Mouse (Mus musculus): ENCODE results near the gene Ubr2. TPM values are rescaled to one million over a fixed set of nuclear protein-coding genes. Genes with fewer than 3 reads are reported as not detected.

The Ubr2 gene
- polyA plus RNA-seq, 1 experiment: 14.2 TPM

DNA sequence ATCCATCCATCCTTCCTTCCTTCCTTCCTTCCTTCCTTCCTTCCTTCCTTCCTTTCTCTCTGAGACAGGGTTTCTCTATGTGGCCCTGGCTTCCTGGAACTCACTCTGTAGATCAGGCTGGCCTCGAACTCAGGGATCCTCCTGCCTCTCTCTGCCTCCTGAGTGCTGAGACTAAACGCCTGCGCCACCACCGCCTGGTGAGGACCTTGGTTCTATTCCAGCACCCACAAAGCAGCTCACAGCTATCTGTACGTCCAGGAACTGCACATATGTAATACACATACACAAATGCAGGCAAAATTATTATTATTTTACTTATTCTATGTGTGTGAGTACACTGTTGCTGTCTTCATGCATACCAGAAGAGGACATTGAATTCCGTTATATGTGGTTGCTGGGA lies 125.6 kb downstream of the Ubr2 start:
- no peak for TF ChIP-seq GATA1 (IDR thresholded peaks at IDR 0.05; ENCODE audit: low read length)

DNA sequence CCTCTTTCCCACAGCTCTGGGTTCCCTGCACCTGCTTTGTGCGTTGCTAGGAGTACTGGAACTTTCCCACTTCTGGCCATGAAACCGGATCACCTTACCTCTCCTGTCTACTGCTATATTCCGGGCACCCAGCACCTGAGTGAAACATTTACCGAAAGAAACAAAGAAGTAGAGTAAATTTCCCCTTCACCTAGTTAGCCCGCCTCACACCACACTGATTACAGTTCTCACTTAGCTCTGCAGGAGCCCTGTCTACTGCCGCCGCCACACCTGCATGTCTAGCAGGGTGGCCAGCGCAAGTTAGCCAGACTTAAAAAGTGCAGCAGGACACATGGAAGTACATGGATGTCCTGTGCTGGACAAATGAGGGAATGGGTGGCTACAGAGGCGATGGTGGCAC lies 127.2 kb downstream of the Ubr2 start:
- no peak for TF ChIP-seq GATA1 (IDR thresholded peaks at IDR 0.05; ENCODE audit: low read length)

DNA sequence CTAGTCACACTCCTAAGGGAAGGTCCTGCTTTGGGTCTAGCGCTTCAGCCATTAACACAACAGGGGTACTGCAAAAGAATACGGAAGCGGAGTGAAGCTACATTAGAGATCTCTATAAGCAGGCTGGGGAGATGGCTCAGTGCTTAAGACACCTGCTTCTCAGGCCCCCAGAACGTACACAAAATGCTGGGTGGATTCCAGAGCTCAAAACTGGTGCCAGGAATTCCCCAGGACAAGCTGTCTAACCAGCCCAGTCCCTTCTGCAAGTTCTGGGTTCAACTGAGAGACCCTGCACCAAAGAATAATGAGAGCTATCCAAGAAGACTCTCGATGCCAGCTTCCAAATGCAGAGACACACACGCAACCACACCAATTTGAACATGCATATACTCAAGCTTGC lies 128.6 kb downstream of the Ubr2 start:
- no peak for TF ChIP-seq GATA1 (IDR thresholded peaks at IDR 0.05; ENCODE audit: low read length)

DNA sequence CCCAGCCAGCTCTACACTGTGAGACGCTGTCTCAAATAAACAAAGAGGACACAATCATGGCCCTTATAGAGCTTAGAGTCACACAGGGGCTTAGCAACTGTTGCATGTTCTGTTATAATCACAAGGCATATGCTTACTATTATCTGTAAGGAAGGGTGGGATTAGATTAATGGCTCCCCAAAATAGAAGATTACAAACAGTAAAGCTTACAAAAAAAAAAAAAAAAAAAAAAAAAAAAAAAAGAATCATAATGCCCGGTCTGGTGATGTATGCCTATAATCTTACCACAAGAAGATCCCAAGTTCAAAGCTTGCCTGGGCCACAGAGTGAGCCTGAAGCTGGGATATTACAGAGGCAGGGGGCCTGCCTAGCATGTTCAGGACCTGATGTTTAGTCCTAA lies 130.0 kb downstream of the Ubr2 start:
- TF ChIP-seq GATA1 (IDR thresholded peaks at IDR 0.05; ENCODE audit: low read length): no peak

DNA sequence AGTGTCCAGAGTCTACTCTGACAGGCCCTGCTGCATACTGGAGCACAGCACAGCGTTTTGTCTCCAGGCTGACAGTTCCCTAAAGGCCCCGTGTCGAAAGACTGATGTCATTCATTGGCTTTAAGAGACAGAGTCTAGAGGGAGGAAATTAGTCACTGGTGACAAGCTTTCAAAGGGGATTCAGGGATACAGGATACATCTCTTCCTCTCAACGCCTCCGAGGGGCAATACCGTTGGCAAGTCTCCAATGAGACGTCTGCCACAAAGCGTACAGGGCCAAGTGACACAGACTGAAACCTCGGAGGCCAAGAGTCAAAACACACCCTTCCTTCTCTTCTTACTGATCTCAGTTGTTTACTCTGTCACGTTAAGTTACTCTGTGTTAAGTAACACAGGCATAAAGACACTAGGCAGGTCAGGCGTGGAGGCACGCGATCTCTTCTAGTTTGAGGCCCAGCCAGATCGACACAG lies 130.5 kb downstream of the Ubr2 start:
- TF ChIP-seq GATA1 (IDR thresholded peaks at IDR 0.05; ENCODE audit: low read length): no peak

Other genes starting within 250 kb of the Ubr2 start
- not detected in 2 replicates for gene Ptcra, start 246.8 kb downstream of the Ubr2 start, polyA plus RNA-seq (2012)
- 144 and 204 TPM in 2 replicates for gene 2310039H08Rik, start 237.9 kb downstream of the Ubr2 start, polyA plus RNA-seq (2012)
- gene Rpl7l1, start 227.9 kb downstream of the Ubr2 start, polyA plus RNA-seq (2012): 6.3 and 11.6 TPM in 2 replicates
- 8.4 and 9.8 TPM in 2 replicates for gene Bicral, start 152.1 kb downstream of the Ubr2 start, polyA plus RNA-seq (2012)
- gene Tbcc, start 119.9 kb downstream of the Ubr2 start, polyA plus RNA-seq (2012): 33.2 and 44.9 TPM in 2 replicates
- gene Prph2, start 100.1 kb downstream of the Ubr2 start, polyA plus RNA-seq (2012): not detected in 2 replicates

All from G1E-ER4 (cell line).